Mouse (Mus musculus) G1E (cell line): ENCODE results near the gene Trim38. TPM values are rescaled to one million over a fixed set of nuclear protein-coding genes. Genes with fewer than 3 reads are reported as not detected.

Experiments used
- ATAC-seq: 2 replicates; pipeline ENCODE4 v1.8.0; 2016; ENCODE audit warnings: mild to moderate bottlenecking; ENCODE audit not compliant: insufficient number of reproducible peaks, poor library complexity, low FRiP score, severe bottlenecking; ENCODE audit errors: extremely low read depth
- DNase-seq: peaks from one replicate; pipeline ENCODE4 v3.0.0; 2012; ENCODE audit warnings: low spot score
- H3K27me3 ChIP-seq: 2 replicates; pipeline ENCODE4 v1.6.1; 2012; ENCODE audit warnings: mild to moderate bottlenecking, low read length, inconsistent platforms; ENCODE audit not compliant: insufficient read depth
- H3K36me3 ChIP-seq: replicated peaks from 2 replicates; pipeline ENCODE3; 2012; ENCODE audit warnings: mild to moderate bottlenecking, inconsistent platforms
- H3K4me1 ChIP-seq: 2 replicates; pipeline ENCODE4 v1.6.1; 2012; ENCODE audit warnings: low read depth, low read length, inconsistent platforms, mixed read lengths; ENCODE audit not compliant: insufficient read depth
- H3K4me3 ChIP-seq: 2 replicates; pipeline ENCODE4 v1.5.1; 2012; ENCODE audit warnings: low read depth, mild to moderate bottlenecking, inconsistent platforms, low read length, moderate library complexity, mixed read lengths
- H3K9me3 ChIP-seq: replicated peaks from 2 replicates; pipeline ENCODE4 v1.6.1; 2012; ENCODE audit warnings: inconsistent platforms
- CTCF ChIP-seq: IDR thresholded peaks from 2 replicates; pipeline ENCODE4 v1.5.1; 2012; ENCODE audit warnings: low read depth, low read length, inconsistent platforms, mixed read lengths
- GATA1 ChIP-seq: IDR thresholded peaks from 2 replicates; pipeline ENCODE4 v1.6.1; 2012; ENCODE audit warnings: borderline replicate concordance, low read length, inconsistent platforms, mixed read lengths
- GATA2 ChIP-seq: IDR thresholded peaks from 2 replicates; pipeline ENCODE4 v1.6.1; 2012; ENCODE audit warnings: low read depth, low read length, inconsistent platforms, borderline replicate concordance
- POLR2AphosphoS5 ChIP-seq: IDR thresholded peaks from 2 replicates; pipeline ENCODE4 v1.6.1; 2012; ENCODE audit warnings: low read depth, low read length, inconsistent platforms; ENCODE audit not compliant: insufficient replicate concordance
- TAL1 ChIP-seq: conservative IDR thresholded peaks from 2 replicates; pipeline ENCODE4 v1.6.1; 2012; ENCODE audit warnings: low read depth, low read length, inconsistent platforms, mixed read lengths
- polyA plus RNA-seq: library from polyadenylated mRNA; stranded (reverse); fragments of >175 nt; gene quantifications from 2 replicates; pipeline ENCODE4 v1.2.3, GENCODE M21; 2012
- total RNA-seq, 2 experiments: library from RNA; stranded (forward) in 1 of 2; stranded (reverse) in 1 of 2; fragments of 200-1000 nt in 1 of 2; fragments of >200 nt in 1 of 2; fragmentation: Nextera tagmentation in 1 of 2; gene quantifications; 2 replicates each; pipeline ENCODE4 v1.2.3; 2014 to 2017

Gene Trim38
- total and polyA plus RNA-seq, 3 experiments = 0.27 TPM; not detected in 2

DNA sequence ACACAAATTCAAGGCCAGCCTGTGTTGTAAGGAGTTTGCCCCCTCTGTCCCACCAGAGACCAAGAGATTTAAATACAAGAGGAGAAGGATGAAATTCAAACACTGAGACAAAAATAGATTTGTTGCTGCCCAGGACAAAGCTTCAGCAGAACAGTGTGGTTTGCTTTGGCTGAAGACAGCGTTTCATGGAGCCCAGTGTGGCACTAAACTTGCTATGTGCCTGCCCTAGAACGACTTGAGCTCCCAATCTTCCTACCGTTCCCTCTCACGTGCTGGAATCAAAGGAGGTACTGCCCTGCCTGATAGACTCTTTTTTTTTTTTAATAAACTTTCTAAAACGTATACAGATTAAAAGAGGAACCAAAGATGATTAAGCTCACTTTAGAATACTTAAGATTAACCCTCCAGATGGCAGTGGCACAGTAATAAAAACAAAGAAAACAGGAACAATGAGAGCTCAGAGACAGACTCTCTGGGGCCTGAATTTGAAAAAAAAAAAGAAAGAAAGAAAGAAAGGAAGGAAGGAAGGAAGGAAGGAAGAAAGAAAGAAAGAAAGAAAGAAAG is 797 bp upstream of the Trim38 start:
- Histone ChIP-seq H3K27me3 (peaks cover 6% of the 10 kb centered on the region; the same call in 1 of the 2 replicates), H3K4me3 (peak overlapping the region; percentile 40; the same call in 1 of the 2 replicates), H3K36me3 (no peaks in the 10 kb centered on the region), H3K9me3 (no peaks in the 10 kb centered on the region), H3K4me1 (peaks cover 52% of the 10 kb centered on the region)
- ATAC-seq (no peak), DNase-seq (no peak)
- TF ChIP-seq GATA2 = no peak
- TF ChIP-seq TAL1 = no peak
- no peak for TF ChIP-seq CTCF
- no peak for TF ChIP-seq POLR2AphosphoS5
- no peak for TF ChIP-seq GATA1

GRCm38 (mm10) chr13:23772561-23773313 is 3.0 kb downstream of the Trim38 start:
- no peak overlapping the region for H3K4me3 ChIP-seq

DNA sequence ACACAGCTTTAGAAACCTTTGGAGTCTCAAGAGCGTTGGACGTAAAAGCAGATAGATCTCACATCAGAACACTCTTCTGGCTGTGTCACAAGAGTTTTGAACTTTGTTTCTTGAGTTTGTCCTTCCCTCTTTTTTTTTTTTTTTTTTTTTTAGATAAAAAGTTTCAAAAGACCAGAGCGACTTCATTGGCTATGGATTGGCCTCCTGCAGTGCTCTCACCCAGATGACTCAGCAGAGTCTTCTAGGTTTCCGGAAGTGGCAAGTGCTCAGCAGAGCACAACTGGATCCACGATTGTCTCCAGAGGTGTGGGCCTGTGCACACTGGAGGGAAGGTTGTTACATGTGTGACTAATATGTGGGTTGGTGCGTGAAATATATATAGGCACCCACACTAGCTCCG is 8.6 kb downstream of the Trim38 start:
- ATAC-seq = no peak
- no peak for DNase-seq
- no peak overlapping the region for H3K4me3 ChIP-seq
- TF ChIP-seq CTCF (no peak), POLR2AphosphoS5 (no peak), GATA1 (no peak), GATA2 (no peak), TAL1 (no peak)
- no peaks in the 10 kb centered on the region for H3K36me3 ChIP-seq
- peaks cover 4% of the 10 kb centered on the region; the same call in 1 of the 2 replicates for H3K27me3 ChIP-seq
- no peaks in the 10 kb centered on the region for H3K9me3 ChIP-seq
- H3K4me1 ChIP-seq = peaks cover 6% of the 10 kb centered on the region

More at GRCm38 (mm10) chr13:23772561-23773313, 3.0 kb downstream of the Trim38 start:
- DNase-seq (no peak), ATAC-seq (no peak)
- no peaks in the 10 kb centered on the region for H3K9me3 ChIP-seq
- peaks cover 29% of the 10 kb centered on the region for H3K4me1 ChIP-seq
- no peaks in the 10 kb centered on the region for H3K36me3 ChIP-seq
- peaks cover 6% of the 10 kb centered on the region; the same call in 1 of the 2 replicates for H3K27me3 ChIP-seq
- no peak for TF ChIP-seq TAL1
- TF ChIP-seq CTCF = no peak
- no peak for TF ChIP-seq GATA1
- no peak for TF ChIP-seq GATA2
- TF ChIP-seq POLR2AphosphoS5 = no peak

GRCm38 (mm10) chr13:23779025-23779424 is 9.3 kb downstream of the Trim38 start:
- Histone ChIP-seq H3K27me3 (peaks cover 4% of the 10 kb centered on the region; the same call in 1 of the 2 replicates), H3K9me3 (no peaks in the 10 kb centered on the region), H3K4me1 (peaks cover 6% of the 10 kb centered on the region), H3K36me3 (no peaks in the 10 kb centered on the region), H3K4me3 (no peak overlapping the region)
- ATAC-seq (no peak), DNase-seq (no peak)
- TF ChIP-seq POLR2AphosphoS5 (no peak), TAL1 (no peak), GATA2 (no peak), CTCF (no peak), GATA1 (no peak)

DNA sequence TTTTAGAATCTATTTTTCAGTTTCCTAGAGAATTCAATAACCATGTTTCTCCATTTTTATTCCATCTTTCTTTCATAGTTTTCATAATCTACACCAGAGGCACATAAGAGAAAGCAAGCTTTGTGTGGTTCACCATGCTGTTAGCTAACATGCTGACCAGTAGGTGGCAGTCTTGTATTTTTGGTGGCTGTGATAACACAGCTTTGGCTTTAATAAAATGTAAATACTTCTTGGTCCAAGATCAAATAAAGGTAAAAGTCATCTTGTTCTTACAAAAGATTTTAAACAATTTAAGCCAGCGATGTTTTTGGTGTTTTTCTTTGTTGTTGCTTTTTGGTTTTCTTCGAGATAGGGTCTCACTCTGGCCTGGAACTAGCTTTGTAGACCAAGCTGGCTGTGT is 22.8 kb downstream of the Trim38 start:
- peaks cover 9% of the 10 kb centered on the region; the same call in 1 of the 2 replicates for H3K27me3 ChIP-seq
- no peak overlapping the region for H3K4me3 ChIP-seq
- ATAC-seq (no peak), DNase-seq (no peak)
- no peaks in the 10 kb centered on the region for H3K36me3 ChIP-seq
- no peaks in the 10 kb centered on the region for H3K9me3 ChIP-seq
- TF ChIP-seq TAL1 (no peak), CTCF (peak; percentile 50)
- no peaks in the 10 kb centered on the region for H3K4me1 ChIP-seq

DNA sequence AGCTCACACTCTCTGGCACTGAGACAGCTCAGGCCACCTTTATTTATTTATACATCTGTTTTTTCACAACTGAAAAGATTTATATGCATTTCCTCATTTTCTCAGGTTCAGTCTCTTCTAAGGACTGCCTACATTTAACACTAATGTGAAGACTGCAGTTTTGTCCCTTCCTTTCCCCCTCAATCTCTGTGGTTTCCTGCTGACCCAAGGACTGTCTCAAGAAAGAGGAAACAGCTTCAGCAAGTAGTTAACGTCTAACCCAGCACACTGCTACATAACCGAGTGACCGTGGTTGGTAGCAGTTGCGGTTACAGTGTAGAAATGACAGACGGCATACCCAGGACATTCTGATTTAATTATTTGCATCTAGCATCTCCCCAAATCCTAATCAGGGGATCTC is 29.7 kb downstream of the Trim38 start:
- Histone ChIP-seq H3K9me3 (no peaks in the 10 kb centered on the region), H3K27me3 (peaks cover 3% of the 10 kb centered on the region; the same call in 1 of the 2 replicates), H3K4me3 (no peak overlapping the region), H3K36me3 (no peaks in the 10 kb centered on the region), H3K4me1 (no peaks in the 10 kb centered on the region)
- DNase-seq (no peak), ATAC-seq (no peak)
- TF ChIP-seq CTCF (no peak), TAL1 (no peak), GATA2 (no peak), POLR2AphosphoS5 (no peak), GATA1 (no peak)
